Mouse (Mus musculus) forebrain, embryonic 11.5 days (tissue): ENCODE data around the gene Pgpep1. TPM values are rescaled to one million over a fixed set of nuclear protein-coding genes. Genes with fewer than 3 reads are reported as not detected.
A peak's percentile ranks its signal among the peaks of the same experiment; 100 is the strongest.

Source experiments
- ATAC-seq: fragments of 200-750 bp; cut with Nextera tagmentation; replicated peaks from 2 replicates; pipeline ENCODE4 v1.8.0; 2017; ENCODE audit warnings: moderate TSS enrichment; ENCODE audit not compliant: low FRiP score
- DNase-seq: peaks from one replicate; pipeline ENCODE4 v3.0.0-alpha.2; 2017; ENCODE audit warnings: low spot score
- H3K27ac ChIP-seq: fragments of 300-500 bp; sonication (generic); 2 replicates; pipeline ENCODE4 v1.5.1; 2014; ENCODE audit warnings: low read depth, low read length
- H3K27me3 ChIP-seq: fragments of 300-500 bp; sonication (generic); 2 replicates; pipeline ENCODE4 v1.6.1; 2014; ENCODE audit warnings: mild to moderate bottlenecking, low read length, mixed read lengths; ENCODE audit not compliant: control insufficient read depth, insufficient read depth
- H3K36me3 ChIP-seq: fragments of 300-500 bp; sonication (generic); 2 replicates; pipeline ENCODE4 v1.6.1; 2014; ENCODE audit warnings: mild to moderate bottlenecking, low read length, moderate library complexity, mixed read lengths; ENCODE audit not compliant: control insufficient read depth, insufficient read depth
- H3K4me1 ChIP-seq: fragments of 300-500 bp; sonication (generic); replicated peaks from 2 replicates; pipeline ENCODE4 v1.6.1; 2014; ENCODE audit warnings: low read length, mixed read lengths; ENCODE audit not compliant: control insufficient read depth, insufficient read depth
- H3K4me2 ChIP-seq: fragments of 300-500 bp; sonication (generic); 2 replicates; pipeline ENCODE4 v1.6.1; 2014; ENCODE audit warnings: low read depth, mild to moderate bottlenecking, low read length, moderate library complexity, mixed read lengths; ENCODE audit not compliant: severe bottlenecking
- H3K4me3 ChIP-seq: fragments of 300-500 bp; sonication (generic); 2 replicates; pipeline ENCODE4 v1.5.1; 2014; ENCODE audit warnings: low read depth, low read length
- H3K9ac ChIP-seq: fragments of 300-500 bp; sonication (generic); 2 replicates; pipeline ENCODE4 v1.6.1; 2014; ENCODE audit warnings: low read length
- H3K9me3 ChIP-seq: fragments of 300-500 bp; sonication (generic); 2 replicates; pipeline ENCODE4 v1.6.1; 2016; ENCODE audit warnings: low read length, mixed read lengths; ENCODE audit not compliant: control insufficient read depth
- WGBS: fragments of 180-500 bp; shearing (Covaris S2); extraction: QIAGEN DNeasy Blood & Tissue Kit; methylation state at CpG from one replicate; pipeline ENCODE4 v1.1.7; 2014; 5-methylcytosine and 5-hydroxymethylcytosine counted together
- polyA plus RNA-seq: library from polyadenylated mRNA; unstranded; fragments of >200 nt; fragmentation: Nextera tagmentation; extraction: Ambion mirVana; gene quantifications from 2 replicates; pipeline ENCODE4 v1.2.1, GENCODE M21; 2014

Pgpep1 gene
- polyA plus RNA-seq, 1 experiment from 2014 or later = 70.9 TPM

DNA sequence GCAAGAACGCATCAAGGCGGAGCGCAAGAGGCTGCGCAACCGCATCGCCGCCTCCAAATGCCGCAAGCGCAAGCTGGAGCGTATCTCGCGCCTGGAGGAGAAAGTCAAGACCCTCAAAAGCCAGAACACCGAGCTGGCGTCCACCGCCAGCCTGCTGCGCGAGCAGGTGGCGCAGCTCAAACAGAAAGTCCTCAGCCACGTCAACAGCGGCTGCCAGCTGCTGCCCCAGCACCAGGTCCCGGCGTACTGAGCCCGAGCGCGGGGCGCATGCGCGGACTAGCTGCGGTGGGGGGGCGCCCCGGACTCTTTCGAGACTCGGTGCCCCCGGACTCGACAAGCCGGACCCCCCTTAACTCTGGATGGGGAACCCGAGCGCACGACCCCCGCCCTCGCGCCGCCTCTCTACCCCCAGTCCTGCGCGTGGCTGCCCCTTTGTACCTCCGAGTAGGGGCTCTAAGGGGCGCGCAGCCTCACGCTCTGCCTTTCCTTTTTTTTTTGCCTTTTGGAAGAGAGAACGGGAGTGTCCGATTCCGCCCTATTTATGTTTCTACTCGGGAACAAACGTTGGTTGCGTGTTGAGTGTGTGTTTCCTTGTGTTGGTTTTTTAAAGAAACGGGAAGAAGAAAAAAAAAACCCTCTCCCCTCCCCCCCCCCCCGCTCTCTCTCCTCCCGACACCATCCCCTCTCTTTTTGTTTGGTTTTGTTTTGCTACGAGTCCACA lies 39.8 kb upstream of the Pgpep1 start:
- no peaks in the 10 kb centered on the region for H3K36me3 ChIP-seq
- ATAC-seq = peak; percentile 6; the same call in 1 of the 2 replicates
- WGBS = under 1% methylated on average over 59 of the region's 59 CpGs

GRCm38 (mm10) chr8:70699116-70699833 lies 39.1 kb upstream of the Pgpep1 start:
- Histone ChIP-seq H3K36me3 (no peaks in the 10 kb centered on the region), H3K9me3 (no peaks in the 10 kb centered on the region), H3K4me2 (peak overlapping the region; percentile 71), H3K27me3 (no peaks in the 10 kb centered on the region), H3K4me1 (peaks cover 35% of the 10 kb centered on the region), H3K9ac (peak overlapping the region; percentile 87), H3K27ac (peak overlapping the region; percentile 96), H3K4me3 (peak overlapping the region; percentile 91)
- no peak for ATAC-seq
- under 1% methylated on average over 83 of the region's 89 CpGs for WGBS
- DNase-seq = no peak

More for the DNA sequence above, 39.8 kb upstream of the Pgpep1 start:
- Histone ChIP-seq H3K27ac (peak overlapping the region; percentile 96), H3K4me3 (peak overlapping the region; percentile 91), H3K4me1 (peaks cover 35% of the 10 kb centered on the region), H3K9me3 (no peaks in the 10 kb centered on the region), H3K4me2 (peak overlapping the region; percentile 71), H3K9ac (peak overlapping the region; percentile 87), H3K27me3 (no peaks in the 10 kb centered on the region)
- peak; percentile 91 for DNase-seq

- no peaks in the 10 kb centered on the region for H3K36me3 ChIP-seq
- H3K4me3 ChIP-seq = peak within 1 kb of the TSS; percentile 91
- H3K9ac ChIP-seq = peak within 1 kb of the TSS; percentile 87
- no peaks in the 10 kb centered on the region for H3K27me3 ChIP-seq
- DNase-seq (peak; percentile 100), ATAC-seq (peak; percentile 86)
- H3K4me1 ChIP-seq = peaks cover 35% of the 10 kb centered on the region
- no peaks in the 10 kb centered on the region for H3K9me3 ChIP-seq
- H3K27ac ChIP-seq = peak within 1 kb of the TSS; percentile 96
- peak within 1 kb of the TSS; percentile 71 for H3K4me2 ChIP-seq
- under 1% methylated on average over 69 of the region's 69 CpGs for WGBS
Measured at GRCm38 (mm10) chr8:70698310-70699109, 38.3 kb upstream of the Pgpep1 start, which contains the start of gene Jund. TSS of gene Jund (plus strand) at chr8:70698949.

GRCm38 (mm10) chr8:70697366-70698250 lies 37.4 kb upstream of the Pgpep1 start:
- Histone ChIP-seq H3K4me3 (peak overlapping the region; percentile 91), H3K36me3 (no peaks in the 10 kb centered on the region), H3K27me3 (no peaks in the 10 kb centered on the region), H3K4me1 (peaks cover 35% of the 10 kb centered on the region), H3K27ac (peak overlapping the region; percentile 72), H3K9me3 (no peaks in the 10 kb centered on the region), H3K9ac (no peak overlapping the region; the same call in none of the 2 replicates), H3K4me2 (peak overlapping the region; percentile 71)
- ATAC-seq (no peak), DNase-seq (no peak)
- WGBS = 76% methylated on average over 12 of the region's 12 CpGs

GRCm38 (mm10) chr8:70696946-70697345 lies 36.8 kb upstream of the Pgpep1 start:
- ATAC-seq = no peak
- Histone ChIP-seq H3K36me3 (no peaks in the 10 kb centered on the region), H3K27me3 (no peaks in the 10 kb centered on the region), H3K9me3 (no peaks in the 10 kb centered on the region), H3K4me1 (peaks cover 39% of the 10 kb centered on the region), H3K27ac (peak overlapping the region; percentile 44), H3K9ac (peak overlapping the region; percentile 56), H3K4me3 (peak overlapping the region; percentile 11; the same call in 1 of the 2 replicates), H3K4me2 (peak overlapping the region; percentile 48)
- no peak for DNase-seq
- 47% methylated on average over 4 of the region's 4 CpGs for WGBS

DNA sequence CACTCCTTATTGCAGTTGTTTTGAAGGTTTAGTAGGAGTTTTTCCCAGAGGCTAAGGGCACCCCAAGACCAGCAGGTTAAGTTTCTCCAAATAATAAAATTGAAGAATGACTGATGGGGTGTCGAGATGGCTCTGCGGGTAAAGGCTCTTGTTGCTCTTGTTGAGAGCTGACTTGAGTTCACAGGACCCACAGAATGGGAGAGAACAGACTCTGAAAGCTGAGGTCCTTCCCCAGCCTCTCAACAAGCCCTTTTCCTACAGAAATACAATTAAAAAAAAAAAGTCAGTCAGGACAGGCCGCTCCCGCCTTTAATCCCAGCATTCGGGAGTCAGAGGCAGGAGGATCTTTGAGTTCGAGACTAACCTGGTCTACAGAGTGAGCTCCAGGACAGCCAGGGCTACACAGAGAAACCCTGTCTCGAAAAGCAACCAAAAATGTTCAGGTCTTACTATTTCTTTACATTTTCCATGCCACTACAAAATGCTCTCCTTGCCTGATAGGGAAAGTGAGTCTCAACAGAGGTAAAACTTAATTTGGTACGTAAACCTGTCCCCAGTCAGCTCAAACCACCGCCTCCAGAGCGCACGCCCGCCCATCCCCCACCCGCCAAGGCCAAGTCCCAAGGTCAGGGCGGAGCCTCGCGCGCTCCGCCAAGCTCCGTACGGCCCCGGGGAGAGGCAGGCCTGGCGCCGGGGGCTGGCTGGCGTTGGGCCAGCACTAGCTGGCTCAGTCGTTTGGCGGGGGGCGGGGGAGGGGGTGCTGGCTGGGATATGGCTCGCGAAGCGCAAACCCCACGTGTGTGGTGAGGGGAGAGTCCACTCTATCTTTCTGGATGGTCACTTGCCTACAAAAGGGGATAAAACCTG lies 36.1 kb upstream of the Pgpep1 start:
- no peaks in the 10 kb centered on the region for H3K9me3 ChIP-seq
- H3K27ac ChIP-seq = peak overlapping the region; percentile 44
- H3K9ac ChIP-seq = peak overlapping the region; percentile 56
- 7% methylated on average over 31 of the region's 31 CpGs for WGBS
- peaks cover 40% of the 10 kb centered on the region for H3K4me1 ChIP-seq
- peak overlapping the region; percentile 48 for H3K4me2 ChIP-seq
- DNase-seq (peak; percentile 89), ATAC-seq (0 out of 2 replicates have a peak, but pooled peaks have one; percentile 5)
- peak overlapping the region; percentile 11; the same call in 1 of the 2 replicates for H3K4me3 ChIP-seq
- no peaks in the 10 kb centered on the region for H3K36me3 ChIP-seq
- no peaks in the 10 kb centered on the region for H3K27me3 ChIP-seq

DNA sequence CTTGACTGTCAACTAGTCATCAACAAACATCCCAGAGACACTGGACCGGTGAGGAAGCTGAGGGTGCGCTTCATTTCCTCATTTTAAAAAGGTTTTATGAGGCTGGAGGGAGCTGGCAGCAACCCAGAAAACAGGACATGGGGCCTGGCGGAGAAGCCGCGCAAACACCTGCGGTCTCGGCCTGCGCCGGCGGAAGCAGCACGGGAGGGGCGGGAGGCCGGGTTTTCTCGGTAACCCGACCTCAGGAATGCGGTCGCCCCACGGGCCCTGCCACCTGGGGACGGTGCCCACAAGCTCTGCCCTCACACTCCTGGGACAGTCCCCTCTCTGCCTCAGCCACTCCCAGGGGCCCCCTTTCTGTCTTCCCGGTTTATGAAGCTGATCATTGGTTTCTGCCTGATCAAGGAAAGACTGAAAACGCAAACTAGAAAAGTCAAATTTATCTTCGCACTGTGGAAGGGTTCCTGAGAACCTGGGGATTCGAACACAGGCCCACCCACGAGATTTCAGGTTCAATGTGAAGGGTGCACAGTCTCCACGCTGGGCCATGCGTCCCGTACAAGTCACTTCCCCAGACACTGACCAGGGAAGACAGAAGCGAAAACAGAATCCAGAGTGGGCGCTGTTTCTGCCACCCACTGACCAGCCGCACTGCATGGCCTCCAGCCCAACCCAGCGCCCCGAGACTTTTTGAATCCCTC lies 35.3 kb upstream of the Pgpep1 start:
- Histone ChIP-seq H3K4me2 (no peak overlapping the region; the same call in 1 of the 2 replicates), H3K36me3 (no peaks in the 10 kb centered on the region), H3K9ac (peak overlapping the region; percentile 56), H3K4me1 (peaks cover 39% of the 10 kb centered on the region), H3K27me3 (no peaks in the 10 kb centered on the region), H3K9me3 (no peaks in the 10 kb centered on the region), H3K4me3 (no peak overlapping the region), H3K27ac (0 out of 2 replicates have a peak overlapping the region, but pooled peaks have one; percentile 44)
- ATAC-seq (no peak), DNase-seq (no peak)
- 31% methylated on average over 32 of the region's 32 CpGs for WGBS
